Mouse (Mus musculus): ENCODE data around the gene Pdgfc.
"Not testable (repeated sequence)": the region's sequence is repeated elsewhere in the genome, so short reads cannot be mapped to it uniquely, and the experiment has no call there.

Gene Pdgfc

GRCm38 (mm10) chr3:81046652-81047607 is 10.7 kb downstream of the Pdgfc start:
- DNase-seq, result no peak

GRCm38 (mm10) chr3:81051522-81051921 is 15.3 kb downstream of the Pdgfc start:
- no peak for DNase-seq

- no peak for DNase-seq
These were observed 16.2 kb downstream of the Pdgfc start for GRCm38 (mm10) chr3:81052422-81052821.

- no peak for DNase-seq
These were observed 17.9 kb downstream of the Pdgfc start for GRCm38 (mm10) chr3:81054074-81054473.

GRCm38 (mm10) chr3:81057719-81058118 is 21.5 kb downstream of the Pdgfc start:
- DNase-seq, result no peak

- no peak for DNase-seq
These were observed 22.4 kb downstream of the Pdgfc start for GRCm38 (mm10) chr3:81058527-81059031.

- DNase-seq, result no peak
These were observed 32.3 kb downstream of the Pdgfc start for GRCm38 (mm10) chr3:81068550-81068949.

- no peak for DNase-seq
These were observed 64.9 kb downstream of the Pdgfc start for GRCm38 (mm10) chr3:81101136-81101535.

GRCm38 (mm10) chr3:81102158-81102876 is 66.1 kb downstream of the Pdgfc start:
- no peak for DNase-seq

GRCm38 (mm10) chr3:81102877-81103420 is 66.7 kb downstream of the Pdgfc start:
- no peak for DNase-seq

- DNase-seq, result no peak
These were observed 71.3 kb downstream of the Pdgfc start for GRCm38 (mm10) chr3:81107515-81107914.

- DNase-seq, result no peak
These were observed 74.8 kb downstream of the Pdgfc start for GRCm38 (mm10) chr3:81110968-81111367.

GRCm38 (mm10) chr3:81112892-81113291 is 76.7 kb downstream of the Pdgfc start:
- no peak for DNase-seq

GRCm38 (mm10) chr3:81120664-81121063 is 84.4 kb downstream of the Pdgfc start:
- no peak for DNase-seq

- no peak for DNase-seq
These were observed 85.5 kb downstream of the Pdgfc start for GRCm38 (mm10) chr3:81121731-81122130.

GRCm38 (mm10) chr3:81123461-81123860 is 87.2 kb downstream of the Pdgfc start:
- DNase-seq, result no peak

GRCm38 (mm10) chr3:81127013-81127412 is 90.8 kb downstream of the Pdgfc start:
- DNase-seq, result no peak

GRCm38 (mm10) chr3:81136985-81137384 is 100.8 kb downstream of the Pdgfc start:
- no peak for DNase-seq

- DNase-seq, result not testable (repeated sequence)
These were observed 101.8 kb downstream of the Pdgfc start for GRCm38 (mm10) chr3:81138030-81138429.

- no peak for DNase-seq
These were observed 107.5 kb downstream of the Pdgfc start for GRCm38 (mm10) chr3:81143730-81144129.

GRCm38 (mm10) chr3:81149109-81149521 is 112.9 kb downstream of the Pdgfc start:
- DNase-seq, result peak; percentile 6

- DNase-seq, result no peak
These were observed 114.0 kb downstream of the Pdgfc start for GRCm38 (mm10) chr3:81150228-81150627.

GRCm38 (mm10) chr3:81154420-81154819 is 118.2 kb downstream of the Pdgfc start:
- no peak for DNase-seq
